ENCODE assay signal across 30 mouse cellular contexts in the genomic region with DNA sequence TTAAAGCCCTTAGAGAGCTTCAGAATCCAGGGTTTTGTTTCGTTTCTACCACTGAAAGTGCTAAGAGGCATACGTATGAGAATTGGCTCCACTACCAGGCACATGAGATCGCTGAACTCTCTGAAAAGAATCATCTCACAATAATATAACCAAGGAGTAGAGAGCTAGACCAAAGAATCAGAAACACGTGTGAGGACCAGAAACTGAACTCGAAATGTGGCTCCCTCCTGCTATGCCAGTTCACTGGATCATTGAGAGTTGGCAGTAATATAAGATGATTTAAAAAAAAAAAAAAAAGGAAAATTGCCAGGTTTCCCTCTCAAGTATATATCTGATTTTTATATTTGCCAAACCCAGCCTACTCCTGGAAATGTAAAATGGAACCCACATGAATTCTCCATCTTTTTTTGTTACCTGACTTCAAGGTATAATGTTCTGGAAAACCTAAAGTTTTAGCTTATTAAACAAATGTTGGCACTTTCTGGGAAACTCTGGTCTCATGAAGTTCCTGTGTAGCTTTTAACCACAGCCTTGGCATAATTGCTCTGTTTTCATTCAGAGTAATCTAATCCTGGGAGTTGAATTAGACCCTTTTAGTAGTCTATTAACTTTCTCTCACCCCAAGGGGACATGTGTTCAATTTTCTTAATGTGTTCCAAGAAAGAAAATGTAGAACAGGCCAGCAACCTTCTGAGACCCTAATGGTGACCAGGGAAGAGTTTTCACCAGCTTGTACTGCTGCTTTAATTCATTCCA. TPM values are rescaled to one million over a fixed set of nuclear protein-coding genes. Genes with fewer than 3 reads are reported as not detected.
A peak's percentile ranks its signal among the peaks of the same experiment; 100 is the strongest.
DNase-seq lines count a peak whose midpoint lies in the region; ATAC-seq lines count a peak whose summit lies in the region.
"Had no signal": no experiment of that assay in that cellular context is flagged by ENCODE, and none has a peak within 500 bp of the region (broad histone marks: within the 10 kb centered on the region; RNA-seq: fewer than 3 reads in every experiment).

No protein-coding gene starts in this region.

- peaks cover 10% of the 10 kb centered on the region for H3K4me1 ChIP-seq in embryonic facial prominence, embryonic 14.5 days (ENCODE audit: control insufficient read depth, insufficient read depth, low read length)
- no peaks in the 10 kb centered on the region for H3K4me1 ChIP-seq in limb, embryonic 11.5 days (ENCODE audit: control insufficient read depth, insufficient read depth, low read length)
- H3K4me1 ChIP-seq: forebrain, embryonic 13.5 days had no signal

- ATAC-seq in embryonic facial prominence, embryonic 14.5 days (ENCODE audit: low read depth), result peak; percentile 76
- ATAC-seq in limb, embryonic 11.5 days (ENCODE audit: insufficient number of reproducible peaks, low FRiP score, low TSS enrichment, low read depth), result no peak
- ATAC-seq: forebrain, embryonic 13.5 days; inflammation-experienced regulatory T-cells, adult 6 months; midbrain, embryonic 16.5 days had no signal

- no peak overlapping the region for H3K9ac ChIP-seq in embryonic facial prominence, embryonic 14.5 days (ENCODE audit: low read depth, low read length)
- no peak overlapping the region for H3K9ac ChIP-seq in limb, embryonic 11.5 days (ENCODE audit: low read length)
- H3K9ac ChIP-seq: forebrain, embryonic 13.5 days; hindbrain, embryonic 14.5 days had no signal

- intact Hi-C loops in heart, postnatal 25 days (cut with DNase I), result no loop called here

- DNase-seq in kidney, adult 9 months, result peak; percentile 7
- DNase-seq in kidney, postnatal 4 days, result no peak
- DNase-seq in embryonic facial prominence, embryonic 14.5 days (ENCODE audit: low spot score), result peak; percentile 89
- peak; percentile 18 for DNase-seq in limb, embryonic 11.5 days (ENCODE audit: low spot score)
- no peak for DNase-seq in frontal cortex, postnatal 14 days (ENCODE audit: low spot score in 2 of 2)
- no peak for DNase-seq in right cerebral cortex, postnatal 4 days
- no peak for DNase-seq in heart, postnatal 25 days (ENCODE audit: low spot score)
- DNase-seq: adrenal gland, postnatal 10 days; B cell, adult 2 months; cerebellum, adult 11 months; cerebellum, adult 9-11 months; gastrocnemius, postnatal 14 days; heart, postnatal 14 days; kidney, adult 18-20 months; lung, postnatal 36 days; right cerebral cortex, postnatal 25 days; spleen, adult 18-20 months; thymus, adult 18-20 months; thymus, postnatal 25 days had no signal

- 24% methylated on average over 5 of the region's 5 CpGs for WGBS in embryonic facial prominence, embryonic 14.5 days
- WGBS in limb, embryonic 11.5 days, result 52% methylated on average over 5 of the region's 5 CpGs

- H3K27ac ChIP-seq in embryonic facial prominence, embryonic 14.5 days (replicated peaks; ENCODE audit: low read depth, low read length), result peak overlapping the region; percentile 67
- no peak overlapping the region; the same call in 1 of the 2 replicates for H3K27ac ChIP-seq in limb, embryonic 11.5 days (replicated peaks; ENCODE audit: low read depth, low read length)
- H3K27ac ChIP-seq: forebrain, embryonic 13.5 days; hindbrain, embryonic 14.5 days; left cerebral cortex, adult 2 months; stomach, postnatal 0 days had no signal

- H3K4me3 ChIP-seq in embryonic facial prominence, embryonic 14.5 days (ENCODE audit: low read depth, low read length), result no peak overlapping the region
- H3K4me3 ChIP-seq in limb, embryonic 11.5 days (ENCODE audit: low read depth, low read length), result no peak overlapping the region
- H3K4me3 ChIP-seq: forebrain, embryonic 13.5 days; left cerebral cortex, adult 2 months had no signal

- no peaks in the 10 kb centered on the region for H3K27me3 ChIP-seq in embryonic facial prominence, embryonic 14.5 days (replicated peaks; ENCODE audit: control insufficient read depth, insufficient read depth, low read length)
- no peaks in the 10 kb centered on the region for H3K27me3 ChIP-seq in limb, embryonic 11.5 days (ENCODE audit: control insufficient read depth, insufficient read depth, low read length)
- H3K27me3 ChIP-seq: CH12.LX; forebrain, embryonic 13.5 days had no signal

- H3K36me3 ChIP-seq in embryonic facial prominence, embryonic 14.5 days (ENCODE audit: control insufficient read depth, insufficient read depth, low read length), result no peaks in the 10 kb centered on the region
- no peaks in the 10 kb centered on the region for H3K36me3 ChIP-seq in limb, embryonic 11.5 days (ENCODE audit: control insufficient read depth, insufficient read depth, low read length)

- H3K4me2 ChIP-seq in embryonic facial prominence, embryonic 14.5 days (ENCODE audit: low read depth, low read length), result no peak overlapping the region
- no peak overlapping the region for H3K4me2 ChIP-seq in limb, embryonic 11.5 days (ENCODE audit: low read depth, severe bottlenecking)
- H3K4me2 ChIP-seq: forebrain, embryonic 13.5 days; hindbrain, embryonic 14.5 days; liver, embryonic 11.5 days; midbrain, embryonic 11.5 days had no signal

- no peaks in the 10 kb centered on the region for H3K9me3 ChIP-seq in embryonic facial prominence, embryonic 14.5 days (ENCODE audit: control insufficient read depth, low read length)
- no peaks in the 10 kb centered on the region for H3K9me3 ChIP-seq in limb, embryonic 11.5 days (ENCODE audit: control insufficient read depth, low read length)
- H3K9me3 ChIP-seq: forebrain, embryonic 13.5 days had no signal

RNA-seq across cellular contexts. Expression of gene Mme, which starts 58.7 kb away (rescaled TPM):
- 51.6 and 58.8 TPM in 2 replicates for polyA plus RNA-seq in embryonic facial prominence, embryonic 14.5 days (2014; fragmentation: Nextera tagmentation; extraction: Ambion mirVana)
- polyA plus RNA-seq in limb, embryonic 11.5 days (2014; fragmentation: Nextera tagmentation; extraction: Ambion mirVana), result 18.2 and 18.9 TPM in 2 replicates
- total RNA-seq in heart, postnatal 25 days (2021), result 10 to 100 TPM; 12.1 to 14.0 TPM
- total RNA-seq: CH12.LX; granulocyte monocyte progenitor cell, adult 5-6 weeks; neutrophil, adult 5-6 weeks had no signal
- polyA plus RNA-seq: inflammation-experienced regulatory T-cells, adult 6 months had no signal

Comparison
In these comparisons a context has a peak if more than half of its experiments do, and no peak if none do; other contexts are left out.
1. DNase-seq: peak in kidney, adult 9 months (single experiment), embryonic facial prominence, embryonic 14.5 days (single experiment) and limb, embryonic 11.5 days (single experiment); none in kidney, postnatal 4 days (0 of 2), frontal cortex, postnatal 14 days (0 of 2), right cerebral cortex, postnatal 4 days (single experiment) and heart, postnatal 25 days (single experiment).